Mouse (Mus musculus) gastrocnemius, adult 2 months (tissue): ENCODE measurements at regions not wholly inside any gene's neighbourhood (a gene's known extent, or its start where the extent isn't known, plus 50 kb on each side); places are given as distances from the start of the nearest gene placed in this dataset.
A peak's percentile ranks its signal among the peaks of the same experiment; 100 is the strongest.

ENCODE experiments used
- DNase-seq: peaks from one replicate; pipeline ENCODE4 v3.0.0; 2022
- H3K27ac ChIP-seq: fragments of 200-600 bp; 2 replicates; pipeline ENCODE4 v1.8.1; 2022; ENCODE audit warnings: mild to moderate bottlenecking
- H3K4me3 ChIP-seq: fragments of 200-600 bp; 2 replicates; pipeline ENCODE4 v1.8.1; 2022; ENCODE audit warnings: mild to moderate bottlenecking, moderate library complexity
- CTCF ChIP-seq: fragments of 200-600 bp; IDR thresholded peaks from 2 replicates; pipeline ENCODE4 v1.8.1; 2022; ENCODE audit warnings: antibody characterized with exemption, mild to moderate bottlenecking, moderate library complexity
- intact Hi-C: fragments of 180-260 bp; cut with DNase I; formaldehyde crosslinking; loops from one replicate; pipeline ENCODE4 v1.15.1; 2025

- no peak for TF ChIP-seq CTCF
These were observed 120.8 kb upstream of the Smim15 start for GRCm38 (mm10) chr13:107923129-107924114.

GRCm38 (mm10) chr13:107919403-107919802 is 124.8 kb upstream of the Smim15 start:
- DNase-seq: no peak
- no peak overlapping the region for H3K4me3 ChIP-seq
- intact Hi-C loops: no loop called here
- no peak for TF ChIP-seq CTCF
- H3K27ac ChIP-seq: no peak overlapping the region

More at GRCm38 (mm10) chr13:107923129-107924114, 120.8 kb upstream of the Smim15 start:
- intact Hi-C loops: no loop called here
- Histone ChIP-seq H3K27ac (peak overlapping the region; percentile 38; the same call in 1 of the 2 replicates), H3K4me3 (peak overlapping the region; percentile 39)
- peak; percentile 78 for DNase-seq

GRCm38 (mm10) chr13:107918478-107918877 is 125.8 kb upstream of the Smim15 start:
- no peak for TF ChIP-seq CTCF
- no peak for DNase-seq
- intact Hi-C loops: no loop called here
- no peak overlapping the region for H3K4me3 ChIP-seq
- no peak overlapping the region for H3K27ac ChIP-seq

- TF ChIP-seq CTCF: no peak
- no peak for DNase-seq
- Histone ChIP-seq H3K4me3 (no peak overlapping the region), H3K27ac (no peak overlapping the region)
- intact Hi-C loops: no loop called here
These were observed 126.2 kb upstream of the Smim15 start for GRCm38 (mm10) chr13:107918065-107918464.

GRCm38 (mm10) chr13:107917564-107917963 is 126.7 kb upstream of the Smim15 start:
- TF ChIP-seq CTCF: no peak

GRCm38 (mm10) chr13:107910125-107910524 is 134.1 kb upstream of the Smim15 start:
- DNase-seq: no peak
- intact Hi-C loops: no loop called here
- H3K4me3 ChIP-seq: no peak overlapping the region
- TF ChIP-seq CTCF: no peak
- no peak overlapping the region for H3K27ac ChIP-seq

More at GRCm38 (mm10) chr13:107917564-107917963, 126.7 kb upstream of the Smim15 start:
- DNase-seq: no peak
- Histone ChIP-seq H3K27ac (no peak overlapping the region), H3K4me3 (no peak overlapping the region)
- intact Hi-C loops: no loop called here

GRCm38 (mm10) chr13:107909343-107910067 is 134.7 kb upstream of the Smim15 start:
- H3K4me3 ChIP-seq: no peak overlapping the region
- no peak for TF ChIP-seq CTCF
- H3K27ac ChIP-seq: no peak overlapping the region
- no peak for DNase-seq
- intact Hi-C loops: no loop called here

GRCm38 (mm10) chr13:107907966-107908365 is 136.3 kb upstream of the Smim15 start:
- intact Hi-C loops: no loop called here
- H3K27ac ChIP-seq: no peak overlapping the region
- TF ChIP-seq CTCF: no peak
- no peak overlapping the region for H3K4me3 ChIP-seq
- no peak for DNase-seq

GRCm38 (mm10) chr13:107904851-107905250 is 139.4 kb upstream of the Smim15 start:
- no peak for DNase-seq
- no peak overlapping the region for H3K27ac ChIP-seq
- no peak for TF ChIP-seq CTCF
- intact Hi-C loops: no loop called here
- H3K4me3 ChIP-seq: no peak overlapping the region

GRCm38 (mm10) chr13:107904051-107904740 is 140.1 kb upstream of the Smim15 start:
- intact Hi-C loops: no loop called here

GRCm38 (mm10) chr13:107903150-107903959 is 140.9 kb upstream of the Smim15 start:
- Histone ChIP-seq H3K27ac (no peak overlapping the region), H3K4me3 (no peak overlapping the region)
- no peak for TF ChIP-seq CTCF
- DNase-seq: no peak
- intact Hi-C loops: no loop called here

More at GRCm38 (mm10) chr13:107904051-107904740, 140.1 kb upstream of the Smim15 start:
- no peak overlapping the region for H3K27ac ChIP-seq
- no peak for TF ChIP-seq CTCF
- DNase-seq: no peak
- no peak overlapping the region for H3K4me3 ChIP-seq

- H3K27ac ChIP-seq: no peak overlapping the region
- intact Hi-C loops: no loop called here
- no peak for DNase-seq
These were observed 141.5 kb upstream of the Smim15 start for GRCm38 (mm10) chr13:107902800-107903149.

More at GRCm38 (mm10) chr13:107902800-107903149, 141.5 kb upstream of the Smim15 start:
- no peak for TF ChIP-seq CTCF
- no peak overlapping the region for H3K4me3 ChIP-seq
